Comparison of ENCODE assay signal across 19 mouse cellular contexts in the genomic region with DNA sequence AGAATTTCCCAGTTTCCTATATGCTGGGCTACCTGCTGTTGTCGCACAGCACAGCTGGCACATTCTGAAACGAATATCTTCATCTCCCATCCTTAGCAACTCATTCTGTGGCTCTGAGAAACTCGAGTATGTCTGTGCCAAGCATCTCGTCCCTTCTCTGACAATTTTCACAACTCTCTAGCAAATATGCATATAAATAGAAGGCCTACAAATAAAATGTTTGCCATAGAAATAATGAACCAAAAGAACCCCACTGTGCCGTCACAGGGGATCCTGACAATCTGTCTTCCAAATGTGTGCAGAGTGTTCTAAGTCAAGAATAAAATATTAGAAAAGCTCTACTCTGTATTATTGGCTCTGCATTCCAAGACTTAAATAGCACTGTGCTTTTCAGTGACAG. TPM values are rescaled to one million over a fixed set of nuclear protein-coding genes. Genes with fewer than 3 reads are reported as not detected.
DNase-seq lines count a peak whose midpoint lies in the region.
"Had no signal": no experiment of that assay in that cellular context is flagged by ENCODE, and none has a peak within 500 bp of the region (broad histone marks: within the 10 kb centered on the region; RNA-seq: fewer than 3 reads in every experiment).

No protein-coding gene starts in this region.

- intact Hi-C loops in left cerebral cortex, postnatal 25 days (cut with DNase I), result no loop called here

- peak; percentile 10 for DNase-seq in cerebellum, adult 9-10 months
- no peak for DNase-seq in cerebellum, adult 11-12 months
- DNase-seq in layer of hippocampus, adult 18-20 months (ENCODE audit: low spot score in 2 of 2), result peak; percentile 8 to 64
- DNase-seq in layer of hippocampus, postnatal 10 days (ENCODE audit: low spot score in 2 of 2), result no peak
- DNase-seq in left cerebral cortex, postnatal 25 days (ENCODE audit: low spot score in 2 of 2), result peak; percentile 30 to 71
- no peak for DNase-seq in left cerebral cortex, adult 11 months (ENCODE audit: low spot score)
- DNase-seq in brain, adult 2 months (ENCODE audit: low read depth, low spot score), result peak; percentile 73
- no peak for DNase-seq in embryo, embryonic 11 days
- DNase-seq: adrenal gland, adult 2 months; adrenal gland, postnatal 36 days; cerebellum, adult 9-11 months; gastrocnemius, postnatal 14 days; kidney, adult 9 months; kidney, postnatal 10 days; liver, postnatal 0 days; lung, postnatal 36 days had no signal

RNA-seq across cellular contexts. Expression of gene Syt14, which starts 24.0 kb away (rescaled TPM):
- total RNA-seq in layer of hippocampus, adult 18-20 months (2021), result 10 to 100 TPM; 26.3 to 27.4 TPM
- total RNA-seq in layer of hippocampus, postnatal 10 days (2021), result 10 to 100 TPM; 21.9 to 24.2 TPM
- 10 to 100 TPM; 25.4 to 26.5 TPM for total RNA-seq in left cerebral cortex, postnatal 25 days (2021)
- total RNA-seq: CH12.LX; megakaryocyte, adult 5-6 weeks; monocyte, adult 5-6 weeks had no signal

Comparison
In these comparisons a context has a peak if more than half of its experiments do, and no peak if none do; other contexts are left out.
1. DNase-seq: peak in cerebellum, adult 9-10 months (single experiment), layer of hippocampus, adult 18-20 months (2 of 2), left cerebral cortex, postnatal 25 days (2 of 2) and brain, adult 2 months (single experiment); none in cerebellum, adult 11-12 months (single experiment), layer of hippocampus, postnatal 10 days (0 of 2), left cerebral cortex, adult 11 months (single experiment) and embryo, embryonic 11 days (single experiment).